Mouse (Mus musculus): ENCODE measurements around the gene Kdelr1.

DNA sequence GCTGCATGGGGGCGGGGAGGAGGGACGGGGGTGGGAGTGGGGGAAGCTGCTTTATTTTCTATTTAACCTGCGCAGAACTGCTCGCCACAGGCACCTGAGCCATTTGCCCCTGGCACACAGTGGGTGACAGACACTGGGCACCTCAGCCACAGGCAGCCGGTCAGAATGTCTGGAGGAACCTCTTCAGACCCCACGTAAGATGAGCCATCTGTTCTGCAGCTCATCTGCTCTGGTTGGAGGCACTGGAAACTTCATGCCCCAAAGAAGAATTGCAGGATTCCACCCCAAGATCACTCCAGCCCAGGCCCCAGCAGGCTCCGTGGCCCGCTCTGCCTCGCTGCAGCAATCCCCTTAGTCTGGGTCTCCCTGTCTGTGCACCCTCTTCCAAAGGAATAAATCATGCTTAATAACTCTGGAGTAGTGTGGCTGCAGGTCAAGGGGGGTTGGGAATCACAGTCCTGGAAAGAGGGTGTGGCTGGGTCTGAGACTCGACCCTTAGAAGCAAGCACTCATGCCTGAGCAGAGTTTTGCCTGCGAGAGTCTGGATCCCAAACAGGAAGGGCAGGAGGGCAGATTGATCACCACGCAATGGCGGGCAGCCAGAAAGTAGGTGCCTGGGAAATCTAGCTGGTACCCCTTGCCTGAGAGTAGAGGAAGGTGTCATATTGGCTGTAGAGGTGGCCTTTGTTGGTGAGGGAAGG, 44.6 kb downstream of the Kdelr1 start:
- TF ChIP-seq POLR2AphosphoS2 (IDR thresholded peaks at IDR 0.05; ENCODE audit: low read length) (no peak), CTCF (IDR thresholded peaks at IDR 0.05 in 2 of 3, conservative IDR thresholded peaks at IDR 0.05 in 1 of 3; ENCODE audit: control insufficient read depth in 1 of 3, insufficient read depth in 1 of 3, low read depth in 2 of 3, low read length in 3 of 3, poor library complexity in 1 of 3, severe bottlenecking in 1 of 3) (no peak), CHD2 (IDR thresholded peaks at IDR 0.05; ENCODE audit: low read length) (no peak), ETS1 (IDR thresholded peaks at IDR 0.05; ENCODE audit: low read depth, low read length) (no peak), NELFE (IDR thresholded peaks at IDR 0.05; ENCODE audit: low read depth, low read length) (no peak), MEF2A (IDR thresholded peaks at IDR 0.05; ENCODE audit: extremely low read depth, insufficient replicate concordance, low read depth, low read length, poor library complexity, severe bottlenecking) (no peak), POLR2A (IDR thresholded peaks at IDR 0.05; ENCODE audit: control insufficient read depth in 1 of 2, insufficient read depth in 1 of 2, low read depth in 1 of 2, low read length in 2 of 2, poor library complexity in 1 of 2) (no peak), POLR2AphosphoS5 (IDR thresholded peaks at IDR 0.05; ENCODE audit: borderline replicate concordance, low read depth, low read length) (no peak), RCOR1 (IDR thresholded peaks at IDR 0.05; ENCODE audit: low read depth, low read length) (no peak), EP300 (IDR thresholded peaks at IDR 0.05; ENCODE audit: low read depth in 1 of 2, low read length in 2 of 2) (no peak), MXI1 (IDR thresholded peaks at IDR 0.05; ENCODE audit: low read depth, low read length) (no peak), ELF1 (IDR thresholded peaks at IDR 0.05; ENCODE audit: low read depth, low read length) (no peak)

Measured in MEL (cell line).